In the genomic region with DNA sequence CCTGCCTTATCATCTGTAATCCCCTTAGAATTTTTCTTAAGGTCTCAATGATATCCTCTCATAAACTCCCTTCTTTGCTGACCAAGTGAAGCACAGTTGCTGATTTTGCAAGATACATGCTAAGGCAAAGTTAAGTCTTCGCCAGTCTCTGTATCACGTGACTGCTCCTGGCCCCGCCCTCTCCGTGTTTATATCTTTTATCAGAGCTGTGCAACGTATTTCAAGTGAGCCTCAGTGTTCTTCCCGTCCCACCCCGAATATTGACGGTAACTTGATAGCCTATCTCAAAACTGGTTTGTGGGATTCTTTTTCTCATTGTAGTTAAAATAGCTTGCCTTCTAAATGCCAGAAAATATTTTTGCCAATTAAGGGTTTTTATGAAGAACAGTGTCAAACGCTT, we compare ENCODE assay signal across 8 mouse cellular contexts. TPM values are rescaled to one million over a fixed set of nuclear protein-coding genes. Genes with fewer than 3 reads are reported as not detected.
DNase-seq lines count a peak whose midpoint lies in the region; ATAC-seq lines count a peak whose summit lies in the region.

No protein-coding gene starts in this region.

- H3K27me3 ChIP-seq in midbrain, embryonic 13.5 days = 0 out of 2 replicates have a peak, but pooled peaks cover 2% of the 10 kb centered on the region
- no peaks in the 10 kb centered on the region for H3K27me3 ChIP-seq in midbrain, embryonic 10.5 days (ENCODE audit: low read depth, poor library complexity, severe bottlenecking)
- no peaks in the 10 kb centered on the region for H3K27me3 ChIP-seq in limb, embryonic 12.5 days
- no peaks in the 10 kb centered on the region for H3K27me3 ChIP-seq in midbrain, embryonic 16.5 days (ENCODE audit: control insufficient read depth, insufficient read depth, low read depth, low read length)

- H3K27ac ChIP-seq in midbrain, embryonic 13.5 days = no peak overlapping the region
- H3K27ac ChIP-seq in midbrain, embryonic 10.5 days (replicated peaks) = no peak overlapping the region
- H3K27ac ChIP-seq in limb, embryonic 12.5 days = peak overlapping the region; percentile 74
- peak overlapping the region; percentile 50; the same call in 1 of the 2 replicates for H3K27ac ChIP-seq in midbrain, embryonic 16.5 days (ENCODE audit: low read length)

- no peak for DNase-seq in midbrain, embryonic 10.5 days (ENCODE audit: low spot score)
- DNase-seq in heart, postnatal 10 days = peak; percentile 63 to 73
- peak; percentile 43 for DNase-seq in yolk sac, embryonic 10.5 days (ENCODE audit: low spot score)
- DNase-seq in frontal cortex, postnatal 14 days (ENCODE audit: low spot score in 2 of 2) = no peak

- WGBS in midbrain, embryonic 13.5 days = 72% methylated on average over 9 of the region's 9 CpGs
- WGBS in midbrain, embryonic 10.5 days = 84% methylated on average over 9 of the region's 9 CpGs
- 48% methylated on average over 9 of the region's 9 CpGs for WGBS in limb, embryonic 12.5 days
- 52% methylated on average over 9 of the region's 9 CpGs for WGBS in midbrain, embryonic 16.5 days

- no peak overlapping the region for H3K9ac ChIP-seq in midbrain, embryonic 13.5 days (replicated peaks)
- no peak overlapping the region for H3K9ac ChIP-seq in limb, embryonic 12.5 days (replicated peaks)
- no peak overlapping the region for H3K9ac ChIP-seq in midbrain, embryonic 16.5 days (ENCODE audit: low read depth, low read length)

- H3K36me3 ChIP-seq in midbrain, embryonic 13.5 days = no peaks in the 10 kb centered on the region
- H3K36me3 ChIP-seq in midbrain, embryonic 10.5 days = no peaks in the 10 kb centered on the region
- no peaks in the 10 kb centered on the region for H3K36me3 ChIP-seq in limb, embryonic 12.5 days
- no peaks in the 10 kb centered on the region for H3K36me3 ChIP-seq in midbrain, embryonic 16.5 days (ENCODE audit: control insufficient read depth, insufficient read depth, low read length)

- intact Hi-C loops in heart, postnatal 10 days (cut with DNase I) = no loop called here

- H3K4me2 ChIP-seq in midbrain, embryonic 13.5 days (replicated peaks) = peak overlapping the region; percentile 40
- peak overlapping the region; percentile 49 for H3K4me2 ChIP-seq in limb, embryonic 12.5 days
- H3K4me2 ChIP-seq in midbrain, embryonic 16.5 days (ENCODE audit: low read length) = peak overlapping the region; percentile 53

- H3K4me3 ChIP-seq in midbrain, embryonic 13.5 days (replicated peaks) = no peak overlapping the region
- no peak overlapping the region for H3K4me3 ChIP-seq in midbrain, embryonic 10.5 days
- H3K4me3 ChIP-seq in limb, embryonic 12.5 days (replicated peaks) = peak overlapping the region; percentile 17
- H3K4me3 ChIP-seq in midbrain, embryonic 16.5 days (ENCODE audit: low read depth, low read length) = peak overlapping the region; percentile 21; the same call in 1 of the 2 replicates

- ATAC-seq in midbrain, embryonic 13.5 days = no peak
- ATAC-seq in erythroblast, adult 5-6 weeks (replicated peaks; ENCODE audit: low FRiP score, poor library complexity, severe bottlenecking) = peak; percentile 67; the same call in 1 of the 2 replicates
- ATAC-seq in limb, embryonic 12.5 days (ENCODE audit: insufficient number of reproducible peaks, insufficient read depth, low FRiP score, low TSS enrichment, low read depth) = no peak
- no peak for ATAC-seq in midbrain, embryonic 16.5 days

- peaks cover 15% of the 10 kb centered on the region for H3K4me1 ChIP-seq in midbrain, embryonic 13.5 days (replicated peaks)
- peaks cover 8% of the 10 kb centered on the region; the same call in 1 of the 2 replicates for H3K4me1 ChIP-seq in midbrain, embryonic 10.5 days
- peaks cover 25% of the 10 kb centered on the region for H3K4me1 ChIP-seq in limb, embryonic 12.5 days (replicated peaks)
- peaks cover 13% of the 10 kb centered on the region for H3K4me1 ChIP-seq in midbrain, embryonic 16.5 days (ENCODE audit: control insufficient read depth, insufficient read depth, low read length)

- H3K9me3 ChIP-seq in midbrain, embryonic 13.5 days = no peaks in the 10 kb centered on the region
- H3K9me3 ChIP-seq in midbrain, embryonic 10.5 days (replicated peaks) = no peaks in the 10 kb centered on the region
- no peaks in the 10 kb centered on the region for H3K9me3 ChIP-seq in limb, embryonic 12.5 days
- H3K9me3 ChIP-seq in midbrain, embryonic 16.5 days (replicated peaks; ENCODE audit: control insufficient read depth, low read length, poor library complexity, severe bottlenecking) = no peaks in the 10 kb centered on the region

RNA-seq across cellular contexts. Expression of gene Tyw5, which starts 29.5 kb away (rescaled TPM):
- 20.1 and 25.4 TPM in 2 replicates for polyA plus RNA-seq in midbrain, embryonic 13.5 days (2015; fragmentation: Nextera tagmentation; extraction: Ambion mirVana)
- 27.9 and 33.8 TPM in 2 replicates for polyA plus RNA-seq in midbrain, embryonic 10.5 days (2016; fragmentation: Nextera tagmentation; extraction: Ambion mirVana)
- total RNA-seq in erythroblast, adult 5-6 weeks (2015; ENCODE audit: low replicate concordance) = 4.6 and 10.7 TPM in 2 replicates
- 3.5 and 14.7 TPM in 2 replicates for total RNA-seq in erythroblast, adult 5-6 weeks (2017; ENCODE audit: low replicate concordance)
- total RNA-seq in heart, postnatal 10 days (2021) = 10 to 100 TPM in 1 of 2 experiments, 1 to 10 TPM in 1; 8.1 to 11.8 TPM
- polyA plus RNA-seq in limb, embryonic 12.5 days (2016; fragmentation: Nextera tagmentation; extraction: Ambion mirVana) = 30.5 and 33.2 TPM in 2 replicates
- 30.9 and 31.2 TPM in 2 replicates for polyA plus RNA-seq in midbrain, embryonic 16.5 days (2015; fragmentation: Nextera tagmentation; extraction: Ambion mirVana)

RNA-seq across cellular contexts. Expression of gene Maip1, which starts 30.3 kb away (rescaled TPM):
- 18.6 and 19.1 TPM in 2 replicates for polyA plus RNA-seq in midbrain, embryonic 13.5 days (2015; fragmentation: Nextera tagmentation; extraction: Ambion mirVana)
- 18.7 and 19.5 TPM in 2 replicates for polyA plus RNA-seq in midbrain, embryonic 10.5 days (2016; fragmentation: Nextera tagmentation; extraction: Ambion mirVana)
- 1.3 and 2.7 TPM in 2 replicates for total RNA-seq in erythroblast, adult 5-6 weeks (2015; ENCODE audit: low replicate concordance)
- 2.1 and 3.0 TPM in 2 replicates for total RNA-seq in erythroblast, adult 5-6 weeks (2017; ENCODE audit: low replicate concordance)
- total RNA-seq in heart, postnatal 10 days (2021) = 10 to 100 TPM; 11.7 to 11.9 TPM
- polyA plus RNA-seq in limb, embryonic 12.5 days (2016; fragmentation: Nextera tagmentation; extraction: Ambion mirVana) = 20.4 and 20.7 TPM in 2 replicates
- polyA plus RNA-seq in midbrain, embryonic 16.5 days (2015; fragmentation: Nextera tagmentation; extraction: Ambion mirVana) = 18.3 and 19.4 TPM in 2 replicates

RNA-seq across cellular contexts. Expression of gene 1700066M21Rik, which starts 59.0 kb away (rescaled TPM):
- 14.1 and 14.3 TPM in 2 replicates for polyA plus RNA-seq in midbrain, embryonic 13.5 days (2015; fragmentation: Nextera tagmentation; extraction: Ambion mirVana)
- 9.3 and 9.7 TPM in 2 replicates for polyA plus RNA-seq in midbrain, embryonic 10.5 days (2016; fragmentation: Nextera tagmentation; extraction: Ambion mirVana)
- 0.96 and 5.2 TPM in 2 replicates for total RNA-seq in erythroblast, adult 5-6 weeks (2015; ENCODE audit: low replicate concordance)
- total RNA-seq in erythroblast, adult 5-6 weeks (2017; ENCODE audit: low replicate concordance) = 1.9 and 2.1 TPM in 2 replicates
- 1 to 10 TPM; 3.1 to 4.7 TPM for total RNA-seq in heart, postnatal 10 days (2021)
- polyA plus RNA-seq in limb, embryonic 12.5 days (2016; fragmentation: Nextera tagmentation; extraction: Ambion mirVana) = 12.8 and 13.6 TPM in 2 replicates
- polyA plus RNA-seq in midbrain, embryonic 16.5 days (2015; fragmentation: Nextera tagmentation; extraction: Ambion mirVana) = 19.3 and 20.3 TPM in 2 replicates

Comparison
In these comparisons a context has a peak if more than half of its experiments do, and no peak if none do; other contexts are left out.
1. H3K27ac ChIP-seq: peak in limb, embryonic 12.5 days (single experiment) and midbrain, embryonic 16.5 days (single experiment); none in midbrain, embryonic 13.5 days (single experiment) and midbrain, embryonic 10.5 days (single experiment).
2. H3K4me3 ChIP-seq: peak in limb, embryonic 12.5 days (single experiment) and midbrain, embryonic 16.5 days (single experiment); none in midbrain, embryonic 13.5 days (single experiment) and midbrain, embryonic 10.5 days (single experiment).
3. DNase-seq: peak in heart, postnatal 10 days (2 of 2) and yolk sac, embryonic 10.5 days (single experiment); none in midbrain, embryonic 10.5 days (single experiment) and frontal cortex, postnatal 14 days (0 of 2).
4. Peak in every context shown above with its lines, with median percentiles within 50 percentile points of each other: H3K4me2 ChIP-seq.